Mouse (Mus musculus) heart, embryonic 11.5 days (tissue): ENCODE results near the gene Arl6ip5. TPM values are rescaled to one million over a fixed set of nuclear protein-coding genes. Genes with fewer than 3 reads are reported as not detected.

ENCODE experiments used
- ATAC-seq: fragments of 200-750 bp; cut with Nextera tagmentation; replicated peaks from 2 replicates; pipeline ENCODE4 v1.8.0; 2017; ENCODE audit warnings: moderate library complexity; ENCODE audit not compliant: insufficient number of reproducible peaks, low FRiP score, low TSS enrichment
- H3K27ac ChIP-seq: fragments of 300-500 bp; sonication (generic); 2 replicates; pipeline ENCODE4 v1.5.1; 2014; ENCODE audit warnings: mild to moderate bottlenecking, low read depth, low read length
- H3K27me3 ChIP-seq: fragments of 300-500 bp; sonication (generic); 2 replicates; pipeline ENCODE4 v1.6.1; 2014; ENCODE audit warnings: mild to moderate bottlenecking, low read length, mixed read lengths; ENCODE audit not compliant: control insufficient read depth, insufficient read depth
- H3K36me3 ChIP-seq: fragments of 300-500 bp; sonication (generic); 2 replicates; pipeline ENCODE4 v1.6.1; 2014; ENCODE audit warnings: mild to moderate bottlenecking, low read length, moderate library complexity, mixed read lengths; ENCODE audit not compliant: control insufficient read depth, insufficient read depth
- H3K4me1 ChIP-seq: fragments of 300-500 bp; sonication (generic); 2 replicates; pipeline ENCODE4 v1.6.1; 2014; ENCODE audit warnings: low read length; ENCODE audit not compliant: control insufficient read depth, insufficient read depth
- H3K4me2 ChIP-seq: fragments of 300-500 bp; sonication (generic); 2 replicates; pipeline ENCODE4 v1.6.1; 2014; ENCODE audit warnings: mild to moderate bottlenecking, moderate library complexity
- H3K4me3 ChIP-seq: fragments of 300-500 bp; sonication (generic); 2 replicates; pipeline ENCODE4 v1.5.1; 2014; ENCODE audit warnings: low read depth, low read length
- H3K9ac ChIP-seq: fragments of 300-500 bp; sonication (generic); 2 replicates; pipeline ENCODE4 v1.6.1; 2014; ENCODE audit warnings: mild to moderate bottlenecking, low read depth, low read length, moderate library complexity
- H3K9me3 ChIP-seq: fragments of 300-500 bp; sonication (generic); replicated peaks from 2 replicates; pipeline ENCODE4 v1.6.1; 2016; ENCODE audit warnings: low read length; ENCODE audit not compliant: control insufficient read depth
- WGBS: fragments of 180-500 bp; shearing (Covaris S2); extraction: QIAGEN DNeasy Blood & Tissue Kit; methylation state at CpG from one replicate; pipeline ENCODE4 v1.1.7; 2014; ENCODE audit not compliant: insufficient replicate concordance; 5-methylcytosine and 5-hydroxymethylcytosine counted together
- polyA plus RNA-seq: library from polyadenylated mRNA; unstranded; fragments of >200 nt; fragmentation: Nextera tagmentation; extraction: Ambion mirVana; gene quantifications from 2 replicates; pipeline ENCODE4 v1.2.1, GENCODE M21; 2014

The Arl6ip5 gene
- polyA plus RNA-seq, 1 experiment from 2014 or later, result 48.9 TPM

DNA sequence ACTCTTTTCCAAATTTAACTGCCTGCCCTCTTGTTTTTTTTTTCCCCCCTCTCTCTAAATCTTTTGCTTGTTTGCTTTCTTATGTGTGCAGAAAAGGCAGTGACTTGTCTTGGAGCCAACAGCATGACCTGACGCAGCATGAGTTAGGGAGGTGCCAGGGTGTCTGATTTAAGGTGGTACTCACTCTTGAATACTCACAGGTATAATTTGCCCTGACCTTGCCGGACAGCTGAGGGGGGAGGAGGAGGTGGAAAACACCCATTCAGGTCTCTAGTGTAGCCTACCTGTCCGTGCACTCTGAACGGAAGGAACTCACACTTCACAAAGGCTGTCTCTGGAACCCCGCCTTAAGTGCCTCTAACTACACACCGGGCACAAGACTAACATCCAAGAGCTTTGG, 68.4 kb downstream of the Arl6ip5 start:
- Histone ChIP-seq H3K9me3 (no peaks in the 10 kb centered on the region), H3K27ac (no peak overlapping the region), H3K4me2 (no peak overlapping the region), H3K4me3 (no peak overlapping the region), H3K9ac (no peak overlapping the region), H3K36me3 (no peaks in the 10 kb centered on the region), H3K4me1 (peaks cover 9% of the 10 kb centered on the region), H3K27me3 (no peaks in the 10 kb centered on the region)
- ATAC-seq, result no peak
- 42% methylated on average over 6 of the region's 6 CpGs for WGBS

Other genes with a start within 250 kb of the Arl6ip5 start
- gene Fam19a4, start 150.3 kb upstream of the Arl6ip5 start, polyA plus RNA-seq, result not detected in 2 replicates
- 12.1 and 13.5 TPM in 2 replicates for gene Eogt, start 61.5 kb upstream of the Arl6ip5 start, polyA plus RNA-seq
- gene Tmf1, start 31.6 kb upstream of the Arl6ip5 start, polyA plus RNA-seq, result 21.8 and 27.3 TPM in 2 replicates
- 90.7 and 93.9 TPM in 2 replicates for gene Uba3, start 5.0 kb upstream of the Arl6ip5 start, polyA plus RNA-seq
- gene Lmod3, start 42.1 kb downstream of the Arl6ip5 start, polyA plus RNA-seq, result 19.0 and 19.3 TPM in 2 replicates